Mouse (Mus musculus) monocyte, adult 5-6 weeks (primary cell): ENCODE results near the gene Fndc5. TPM values are rescaled to one million over a fixed set of nuclear protein-coding genes. Genes with fewer than 3 reads are reported as not detected.

Experiments used
- ATAC-seq: fragments of 153-309, 156-312 bp; replicated peaks from 2 replicates; pipeline ENCODE4 v1.8.0; 2017; ENCODE audit warnings: mild to moderate bottlenecking; ENCODE audit not compliant: low TSS enrichment, insufficient number of reproducible peaks, severe bottlenecking, poor library complexity, low FRiP score
- total RNA-seq: library from RNA; stranded (forward); fragments of 200-1000, 200-491, 200-594 nt; gene quantifications from 3 replicates; pipeline ENCODE4 v1.2.3, GENCODE M21; 2017

The Fndc5 gene
- total RNA-seq, result 0.32 TPM in 1 of 3 replicates, not detected in the others

GRCm38 (mm10) chr4:129136579-129137391, at the start of gene Fndc5:
Gene Fndc5, plus strand, starts transcription at chr4:129136999.
- ATAC-seq, result no peak

- no peak for ATAC-seq
Observed at GRCm38 (mm10) chr4:129087850-129088249, 48.9 kb upstream of the Fndc5 start.

- ATAC-seq, result no peak
Observed at GRCm38 (mm10) chr4:129095276-129095675, 41.5 kb upstream of the Fndc5 start.

- no peak for ATAC-seq
Observed at GRCm38 (mm10) chr4:129097006-129097405, 39.8 kb upstream of the Fndc5 start.

GRCm38 (mm10) chr4:129102133-129102829, 34.5 kb upstream of the Fndc5 start:
- ATAC-seq, result no peak

- no peak for ATAC-seq
Observed at GRCm38 (mm10) chr4:129105356-129105755, 31.4 kb upstream of the Fndc5 start, which contains the start of gene Tmem54. Gene Tmem54, plus strand, starts transcription at chr4:129105548.

- no peak for ATAC-seq
Observed at GRCm38 (mm10) chr4:129106073-129106472, 30.7 kb upstream of the Fndc5 start.

GRCm38 (mm10) chr4:129107348-129107899, 29.4 kb upstream of the Fndc5 start:
- ATAC-seq, result no peak

- no peak for ATAC-seq
Observed at GRCm38 (mm10) chr4:129108624-129109023, 28.2 kb upstream of the Fndc5 start.

- no peak for ATAC-seq
Observed at GRCm38 (mm10) chr4:129110804-129111203, 26.0 kb upstream of the Fndc5 start.

GRCm38 (mm10) chr4:129111350-129111749, 25.4 kb upstream of the Fndc5 start:
- no peak for ATAC-seq

GRCm38 (mm10) chr4:129112231-129112630, 24.6 kb upstream of the Fndc5 start:
- ATAC-seq, result no peak

GRCm38 (mm10) chr4:129113083-129113988, 23.5 kb upstream of the Fndc5 start:
- ATAC-seq, result peak; percentile 20; the same call in 1 of the 2 replicates

- ATAC-seq, result no peak
Observed at GRCm38 (mm10) chr4:129116703-129117102, 20.1 kb upstream of the Fndc5 start.

- no peak for ATAC-seq
Observed at GRCm38 (mm10) chr4:129117720-129118510, 18.9 kb upstream of the Fndc5 start.

- no peak for ATAC-seq
Observed at GRCm38 (mm10) chr4:129119708-129120107, 17.1 kb upstream of the Fndc5 start.

- no peak for ATAC-seq
Observed at GRCm38 (mm10) chr4:129120520-129121445, 16.0 kb upstream of the Fndc5 start.
